Mouse (Mus musculus): ENCODE data around the gene Pitpnc1. TPM values are rescaled to one million over a fixed set of nuclear protein-coding genes. Genes with fewer than 3 reads are reported as not detected.

Pitpnc1 gene
- polyA plus RNA-seq, 1 experiment from 2014 or later = 37.1 TPM

DNA sequence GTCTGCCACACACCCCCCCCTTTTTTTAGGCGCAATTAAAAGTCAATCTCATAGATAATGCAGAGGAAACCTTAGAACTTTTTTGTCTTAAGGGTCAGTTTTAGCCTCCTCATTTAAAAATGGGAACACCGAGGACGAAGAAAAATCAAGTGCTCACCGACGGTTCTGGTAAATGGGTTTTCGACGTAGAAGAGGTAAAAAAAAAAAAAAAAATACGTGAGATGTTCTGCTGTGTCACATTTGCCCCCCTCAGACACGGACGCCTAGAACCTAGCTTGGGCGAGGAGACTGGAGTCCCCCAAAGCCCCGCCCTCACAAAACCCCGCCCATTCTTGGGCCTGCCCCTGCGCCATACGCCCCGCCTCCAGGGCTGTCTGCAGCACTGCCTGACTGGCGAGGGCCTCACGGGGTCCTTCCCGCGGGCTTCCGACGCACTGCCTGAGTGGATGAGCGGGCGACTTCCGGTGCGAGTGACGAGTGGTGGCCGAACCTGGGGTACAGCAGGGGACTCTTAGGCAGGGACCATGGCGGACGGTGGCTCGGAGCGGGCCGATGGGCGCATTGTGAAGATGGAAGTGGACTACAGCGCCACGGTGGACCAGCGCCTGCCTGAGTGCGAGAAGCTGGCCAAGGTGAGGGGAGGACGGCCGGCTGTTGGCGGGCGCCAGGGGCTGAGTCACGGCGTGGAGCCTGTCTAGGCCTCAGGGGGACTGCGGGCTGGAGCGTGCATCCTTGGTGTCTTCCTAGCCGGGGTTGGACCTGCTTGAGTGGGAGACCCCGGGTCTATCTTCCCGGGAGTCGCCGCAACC lies 8.8 kb upstream of the Pitpnc1 start, which contains the start of gene Psmd12:
Gene Psmd12 (plus strand): TSS at position 432 of the 809 bp plus-strand sequence.
- peaks cover 10% of the 10 kb centered on the region for H3K36me3 ChIP-seq
- peak within 1 kb of the TSS; percentile 97 for H3K4me3 ChIP-seq
- no peaks in the 10 kb centered on the region for H3K9me3 ChIP-seq (replicated peaks)
- no peaks in the 10 kb centered on the region for H3K27me3 ChIP-seq (ENCODE audit: low read depth, poor library complexity, severe bottlenecking)
- H3K27ac ChIP-seq = peak within 1 kb of the TSS; percentile 95
- peaks cover 20% of the 10 kb centered on the region for H3K4me1 ChIP-seq
- peak; percentile 99 for DNase-seq (ENCODE audit: low spot score)
- WGBS = under 1% methylated on average over 51 of the region's 51 CpGs

DNA sequence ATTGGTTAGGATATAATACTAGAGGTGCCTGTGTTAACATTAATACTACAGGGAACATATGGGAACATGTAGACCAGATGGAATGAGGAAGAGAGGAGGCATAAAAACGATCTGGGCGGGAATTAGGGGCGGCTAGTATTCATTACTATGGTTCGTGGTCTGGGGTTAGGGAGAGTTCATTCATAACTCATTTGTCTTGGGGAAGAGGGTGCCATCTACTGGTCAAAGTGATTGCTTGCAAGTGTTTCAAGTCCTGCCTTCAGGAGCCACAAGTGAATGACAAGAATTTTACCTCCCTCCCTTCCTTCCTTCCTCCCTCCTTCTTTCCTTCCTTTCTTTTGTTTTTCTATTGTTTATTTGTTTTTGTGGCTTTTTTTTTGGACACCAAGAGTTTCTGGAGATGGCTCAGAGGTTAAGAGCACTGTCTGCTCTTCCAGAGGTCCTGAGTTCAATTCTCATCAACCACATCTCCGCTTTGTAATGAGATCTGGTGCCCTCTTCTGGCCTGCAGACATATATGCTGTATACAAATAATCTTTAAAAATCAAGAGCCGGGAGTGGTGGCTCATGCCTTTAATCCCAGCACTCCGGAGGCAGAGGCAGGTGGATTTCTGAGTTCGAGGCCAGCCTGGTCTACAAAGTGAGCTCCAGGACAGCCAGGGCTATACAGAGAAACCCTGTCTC lies 2.8 kb upstream of the Pitpnc1 start:
- 27% methylated on average over 8 of the region's 8 CpGs for WGBS
- DNase-seq (ENCODE audit: low spot score) = peak; percentile 50
- Histone ChIP-seq H3K9me3 (replicated peaks) (no peaks in the 10 kb centered on the region), H3K27me3 (ENCODE audit: low read depth, poor library complexity, severe bottlenecking) (no peaks in the 10 kb centered on the region), H3K4me3 (no peak overlapping the region), H3K4me1 (peaks cover 38% of the 10 kb centered on the region), H3K36me3 (no peaks in the 10 kb centered on the region; the same call in 1 of the 2 replicates), H3K27ac (peak overlapping the region; percentile 56; the same call in 1 of the 2 replicates)

DNA sequence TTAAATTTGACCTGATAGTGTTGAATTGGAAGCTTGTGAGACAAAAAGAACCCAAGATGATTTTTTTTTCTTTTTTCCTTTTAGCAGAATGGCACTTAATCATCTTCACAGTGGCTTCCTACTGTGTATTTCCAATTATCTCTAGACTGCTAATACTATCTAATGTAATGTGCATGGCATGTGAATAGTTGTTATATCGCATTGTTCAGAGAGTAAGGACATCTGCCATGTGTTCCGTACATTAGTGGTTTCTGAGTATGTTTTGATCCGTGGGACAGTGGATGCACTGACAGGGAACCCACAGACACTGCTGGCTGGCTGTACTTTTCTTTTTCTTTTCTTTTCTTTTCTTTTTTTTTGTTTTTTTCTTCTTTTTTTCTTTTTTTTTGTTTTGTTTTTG lies 1.8 kb upstream of the Pitpnc1 start:
- Histone ChIP-seq H3K4me1 (peaks cover 44% of the 10 kb centered on the region), H3K36me3 (peaks cover 2% of the 10 kb centered on the region; the same call in 1 of the 2 replicates), H3K4me3 (no peak overlapping the region), H3K9me3 (replicated peaks) (no peaks in the 10 kb centered on the region), H3K27me3 (ENCODE audit: low read depth, poor library complexity, severe bottlenecking) (no peaks in the 10 kb centered on the region), H3K27ac (peak overlapping the region; percentile 94)
- WGBS = 89% methylated on average over 3 of the region's 3 CpGs
- no peak for DNase-seq (ENCODE audit: low spot score)

DNA sequence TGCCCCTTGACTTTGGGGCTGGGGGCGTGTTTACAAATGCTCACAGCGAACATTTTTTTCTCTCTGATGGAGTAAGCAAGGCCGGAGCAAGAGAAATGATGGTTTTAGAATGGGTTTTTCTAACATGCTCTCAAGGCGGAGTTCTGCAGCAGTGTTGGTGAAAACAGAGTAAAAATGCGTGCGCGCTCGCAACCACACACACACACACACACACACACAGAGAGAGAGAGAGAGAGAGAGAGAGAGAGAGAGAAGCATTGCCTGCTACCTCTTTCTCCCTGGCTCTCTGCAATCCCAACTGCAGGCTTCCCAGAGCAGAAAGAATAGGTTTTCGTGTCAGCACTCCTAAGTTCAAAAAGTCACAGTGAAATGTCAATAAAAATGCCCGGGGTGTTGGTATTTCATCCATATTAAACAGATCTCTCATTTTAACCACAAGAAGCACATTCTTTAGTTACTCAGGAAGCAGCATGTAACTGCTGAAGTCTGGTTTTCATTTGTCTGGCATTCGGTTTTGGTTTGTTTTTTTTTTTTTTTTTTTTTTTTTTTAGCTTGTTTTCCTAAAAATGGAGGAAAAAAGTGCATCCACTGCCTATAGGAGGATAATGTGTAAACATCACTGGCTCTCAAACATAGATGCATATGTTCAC lies 697 bp upstream of the Pitpnc1 start:
- peak overlapping the region; percentile 94 for H3K27ac ChIP-seq
- peaks cover 2% of the 10 kb centered on the region; the same call in 1 of the 2 replicates for H3K36me3 ChIP-seq
- H3K4me3 ChIP-seq = peak overlapping the region; percentile 89
- no peaks in the 10 kb centered on the region for H3K27me3 ChIP-seq (ENCODE audit: low read depth, poor library complexity, severe bottlenecking)
- H3K4me1 ChIP-seq = peaks cover 50% of the 10 kb centered on the region
- 7% methylated on average over 11 of the region's 11 CpGs for WGBS
- no peak for DNase-seq (ENCODE audit: low spot score)
- no peaks in the 10 kb centered on the region for H3K9me3 ChIP-seq (replicated peaks)

DNA sequence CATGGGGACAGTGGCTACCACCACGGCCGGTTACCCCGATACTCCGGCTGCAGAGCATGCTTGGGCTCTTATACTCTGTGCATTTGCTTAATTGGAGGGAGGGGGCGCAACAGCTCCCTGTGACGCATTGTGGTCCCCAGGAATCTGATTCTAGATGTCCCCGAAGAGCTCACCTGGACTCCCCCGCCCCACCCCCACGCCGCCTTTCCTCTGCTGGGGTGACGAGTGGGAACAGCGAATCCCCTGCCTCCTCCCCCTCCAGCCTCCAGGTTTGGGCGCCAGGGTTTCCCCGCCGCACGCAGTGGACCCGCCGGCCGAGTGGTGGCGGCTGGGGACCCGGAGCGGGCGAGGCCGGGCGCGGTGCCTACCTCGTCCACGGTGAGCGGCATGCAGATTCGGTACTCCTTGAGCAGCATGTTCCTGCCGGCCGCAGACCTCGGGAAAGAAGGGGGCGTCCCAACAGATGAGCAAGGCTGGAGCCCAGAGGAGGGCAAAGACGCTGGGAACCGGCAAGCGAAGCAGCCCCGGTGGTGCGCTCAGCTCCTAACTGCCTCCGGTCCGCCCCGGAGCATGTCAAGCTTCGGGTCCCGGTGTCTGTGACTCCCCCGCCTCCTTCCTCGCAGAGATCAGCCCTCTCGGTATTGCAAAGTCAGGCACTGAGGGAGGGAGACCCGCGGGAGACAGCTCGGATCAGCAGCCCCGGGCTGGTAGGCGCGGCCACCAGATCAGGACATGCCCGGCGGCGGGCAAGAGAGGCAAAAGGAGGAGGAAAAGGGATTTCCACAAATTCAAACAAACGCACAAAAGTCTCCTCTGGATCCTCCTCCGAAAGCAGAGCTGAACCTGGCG lies 752 bp downstream of the Pitpnc1 start:
- peak overlapping the region; percentile 94 for H3K27ac ChIP-seq
- H3K36me3 ChIP-seq = peaks cover 6% of the 10 kb centered on the region; the same call in 1 of the 2 replicates
- WGBS = under 1% methylated on average over 59 of the region's 59 CpGs
- peaks cover 50% of the 10 kb centered on the region for H3K4me1 ChIP-seq
- no peaks in the 10 kb centered on the region for H3K9me3 ChIP-seq (replicated peaks)
- no peaks in the 10 kb centered on the region for H3K27me3 ChIP-seq (ENCODE audit: low read depth, poor library complexity, severe bottlenecking)
- peak overlapping the region; percentile 89 for H3K4me3 ChIP-seq
- DNase-seq (ENCODE audit: low spot score) = peak; percentile 80

DNA sequence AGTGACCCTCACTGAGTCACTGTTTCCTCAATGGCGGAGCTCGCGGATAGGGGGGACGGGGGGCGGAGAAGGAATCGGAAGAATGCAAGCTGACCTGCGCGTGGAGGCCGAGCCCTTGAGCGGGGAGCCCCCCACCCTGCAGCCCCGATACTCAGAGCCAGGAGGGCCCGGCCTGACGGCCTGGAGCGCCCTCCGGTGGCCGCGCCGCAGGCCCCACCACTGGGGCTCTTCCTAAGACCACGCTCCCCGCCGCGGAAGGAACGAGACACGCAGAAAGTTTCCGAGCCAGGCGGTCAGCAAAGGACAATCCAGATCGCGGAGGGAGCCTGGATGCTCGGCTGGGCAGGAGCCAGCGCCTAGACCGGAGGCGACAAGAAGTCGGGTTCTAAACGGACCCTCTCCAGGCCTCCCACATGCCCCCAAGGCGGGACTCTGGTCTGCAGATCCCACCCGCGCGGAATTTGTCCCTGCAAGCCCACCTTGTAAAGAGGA lies 1.4 kb downstream of the Pitpnc1 start:
- Histone ChIP-seq H3K4me3 (peak overlapping the region; percentile 89), H3K36me3 (peaks cover 9% of the 10 kb centered on the region), H3K27me3 (ENCODE audit: low read depth, poor library complexity, severe bottlenecking) (no peaks in the 10 kb centered on the region), H3K4me1 (peaks cover 50% of the 10 kb centered on the region), H3K9me3 (replicated peaks) (no peaks in the 10 kb centered on the region), H3K27ac (peak overlapping the region; percentile 94)
- WGBS = under 1% methylated on average over 38 of the region's 38 CpGs
- peak; percentile 87 for DNase-seq (ENCODE audit: low spot score)

DNA sequence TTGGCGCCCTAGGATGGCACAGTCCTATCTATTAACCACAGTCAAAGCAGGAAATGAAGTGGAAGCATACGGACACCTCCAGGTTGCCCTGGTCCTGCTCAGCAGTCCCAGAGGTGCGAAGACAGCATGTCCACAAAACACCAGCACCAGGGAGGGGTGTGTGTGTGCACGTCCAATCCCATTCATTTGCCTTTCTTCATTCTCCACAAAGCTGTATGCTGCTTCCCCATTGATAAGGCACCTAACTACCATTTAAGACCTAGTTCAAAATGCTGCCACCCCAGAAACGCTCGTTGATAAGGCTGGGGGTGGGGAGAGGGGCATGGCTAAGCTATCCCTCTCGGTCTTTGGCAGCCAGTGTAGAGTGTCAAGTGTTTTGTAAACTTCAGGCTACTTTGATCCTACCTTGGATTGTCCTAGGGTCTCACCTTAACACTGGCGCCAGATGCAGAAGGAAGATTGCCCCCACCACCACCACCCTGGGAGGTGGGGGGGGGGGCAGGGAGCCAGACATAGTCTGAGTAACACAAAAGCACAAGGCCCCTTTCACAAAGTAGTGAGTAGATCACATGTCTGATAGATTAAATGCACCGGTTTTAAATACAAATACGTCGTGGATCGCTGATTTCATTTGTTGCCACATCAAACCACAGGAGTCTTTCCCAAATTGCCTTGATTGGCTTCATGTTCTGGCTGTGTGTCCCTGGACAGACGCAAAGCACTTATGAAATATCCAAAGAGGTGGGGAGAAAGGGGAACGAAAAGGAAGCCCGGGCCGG lies 2.1 kb downstream of the Pitpnc1 start:
- no peaks in the 10 kb centered on the region for H3K9me3 ChIP-seq (replicated peaks)
- peaks cover 50% of the 10 kb centered on the region for H3K4me1 ChIP-seq
- H3K4me3 ChIP-seq = peak overlapping the region; percentile 89
- peak; percentile 39 for DNase-seq (ENCODE audit: low spot score)
- H3K27me3 ChIP-seq (ENCODE audit: low read depth, poor library complexity, severe bottlenecking) = no peaks in the 10 kb centered on the region
- H3K36me3 ChIP-seq = peaks cover 14% of the 10 kb centered on the region
- 22% methylated on average over 16 of the region's 16 CpGs for WGBS
- peak overlapping the region; percentile 94 for H3K27ac ChIP-seq

DNA sequence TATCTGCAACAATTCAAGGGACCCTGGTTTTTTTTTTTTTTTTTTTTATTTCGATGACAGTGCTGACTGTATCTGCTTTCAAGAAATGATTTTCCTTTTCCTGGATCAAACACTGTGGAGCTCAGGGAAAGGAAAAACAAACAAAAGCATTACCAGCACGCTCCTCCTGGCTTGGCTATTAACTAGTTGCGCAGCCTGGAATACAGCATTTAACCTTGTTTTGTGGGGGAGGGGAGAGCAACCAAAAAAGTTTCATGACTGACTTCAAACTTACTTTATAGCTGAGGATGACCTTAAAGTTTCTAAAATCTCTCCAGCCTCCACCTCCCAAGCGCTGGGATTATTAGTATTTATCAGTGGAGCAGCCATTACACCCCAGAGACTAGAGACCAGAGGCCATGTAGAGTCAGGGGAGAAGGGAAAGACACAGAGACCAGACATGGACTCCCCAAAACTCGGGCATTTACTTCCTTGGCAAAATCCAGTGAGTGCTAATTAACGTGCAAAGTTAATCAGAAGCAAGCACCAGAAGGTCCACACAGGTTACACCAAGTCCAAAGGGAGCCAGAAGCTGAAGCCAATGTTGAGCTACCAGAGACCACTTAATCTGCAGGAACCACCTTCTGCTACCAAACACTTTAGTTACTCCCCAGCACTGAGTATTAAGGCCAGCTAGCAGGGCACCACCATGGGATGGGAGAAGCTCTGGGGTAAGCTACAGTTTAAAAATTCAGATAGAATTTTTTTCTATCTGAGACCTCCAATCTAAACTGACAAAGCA lies 3.7 kb downstream of the Pitpnc1 start:
- DNase-seq (ENCODE audit: low spot score) = no peak
- no peaks in the 10 kb centered on the region for H3K27me3 ChIP-seq (ENCODE audit: low read depth, poor library complexity, severe bottlenecking)
- H3K4me3 ChIP-seq = no peak overlapping the region
- 84% methylated on average over 6 of the region's 6 CpGs for WGBS
- H3K4me1 ChIP-seq = peaks cover 38% of the 10 kb centered on the region
- no peaks in the 10 kb centered on the region for H3K9me3 ChIP-seq (replicated peaks)
- no peak overlapping the region for H3K27ac ChIP-seq
- peaks cover 27% of the 10 kb centered on the region for H3K36me3 ChIP-seq

DNA sequence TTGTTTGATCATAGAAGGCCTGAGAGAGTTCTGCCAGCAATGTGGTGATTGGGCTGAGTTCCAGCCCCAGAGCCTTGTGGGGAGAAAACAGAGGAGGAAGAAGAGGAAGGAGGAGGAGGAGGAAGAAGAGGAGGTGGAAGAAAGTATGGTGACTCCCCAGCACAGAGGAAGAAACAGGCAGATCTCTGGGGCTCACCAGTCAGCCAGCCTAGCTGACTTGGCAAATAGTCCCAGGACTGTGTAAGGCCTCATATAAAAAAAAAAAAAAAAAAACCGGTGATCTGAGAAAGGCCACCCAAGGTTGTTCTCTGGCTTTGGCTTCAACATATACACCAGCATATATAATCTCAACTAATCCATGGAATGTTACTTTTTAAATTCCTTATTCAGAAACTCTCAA lies 4.5 kb downstream of the Pitpnc1 start:
- WGBS = 82% methylated on average over 1 of the region's 1 CpGs
- no peak for DNase-seq (ENCODE audit: low spot score)
- Histone ChIP-seq H3K4me1 (peaks cover 30% of the 10 kb centered on the region), H3K27me3 (ENCODE audit: low read depth, poor library complexity, severe bottlenecking) (no peaks in the 10 kb centered on the region), H3K4me3 (no peak overlapping the region), H3K36me3 (peaks cover 34% of the 10 kb centered on the region), H3K27ac (no peak overlapping the region), H3K9me3 (replicated peaks) (no peaks in the 10 kb centered on the region)

DNA sequence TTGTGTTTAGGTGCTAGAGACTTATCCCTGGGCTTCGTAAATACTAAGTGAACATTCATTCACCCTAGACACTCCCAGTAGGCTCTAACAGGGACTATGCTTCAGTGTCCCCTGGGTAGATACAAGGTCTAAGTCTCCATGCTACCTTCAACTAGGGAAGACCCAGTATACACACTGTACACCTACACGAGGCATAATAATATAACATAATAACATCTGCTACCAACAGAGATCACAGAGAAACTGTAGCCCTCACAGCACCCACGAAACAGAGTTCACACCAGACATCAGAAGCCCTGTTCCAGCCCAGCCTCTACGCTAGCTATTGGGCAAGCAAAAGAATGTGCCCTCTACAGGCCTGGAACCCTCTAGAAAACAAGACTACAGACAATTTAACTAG lies 5.5 kb downstream of the Pitpnc1 start:
- H3K9me3 ChIP-seq (replicated peaks) = no peaks in the 10 kb centered on the region
- peaks cover 25% of the 10 kb centered on the region for H3K4me1 ChIP-seq
- H3K36me3 ChIP-seq = peaks cover 38% of the 10 kb centered on the region
- 94% methylated on average over 4 of the region's 4 CpGs for WGBS
- H3K27me3 ChIP-seq (ENCODE audit: low read depth, poor library complexity, severe bottlenecking) = no peaks in the 10 kb centered on the region
- H3K4me3 ChIP-seq = no peak overlapping the region
- DNase-seq (ENCODE audit: low spot score) = no peak
- no peak overlapping the region for H3K27ac ChIP-seq

DNA sequence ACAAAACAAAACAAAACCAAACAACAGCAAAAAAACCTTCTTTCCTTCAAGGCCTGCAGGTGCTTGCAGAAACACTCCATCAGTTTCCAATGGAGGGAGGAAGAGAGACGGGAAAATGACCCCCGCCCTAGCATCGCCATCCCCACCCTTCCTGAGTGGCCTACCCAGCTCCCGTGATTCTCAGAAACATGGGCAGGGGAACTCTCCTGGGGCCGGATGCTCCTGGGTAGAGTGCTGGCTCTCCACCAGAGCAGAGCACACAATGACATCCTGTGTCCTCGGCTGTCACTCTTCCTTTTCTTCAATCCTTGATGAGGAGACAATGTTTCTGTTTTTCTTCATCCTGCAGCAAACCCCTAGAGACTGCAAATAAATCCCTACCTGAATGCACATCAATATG lies 6.4 kb downstream of the Pitpnc1 start:
- H3K27ac ChIP-seq = no peak overlapping the region
- 75% methylated on average over 6 of the region's 6 CpGs for WGBS
- peaks cover 19% of the 10 kb centered on the region for H3K4me1 ChIP-seq
- H3K4me3 ChIP-seq = no peak overlapping the region
- no peaks in the 10 kb centered on the region for H3K9me3 ChIP-seq (replicated peaks)
- H3K36me3 ChIP-seq = peaks cover 41% of the 10 kb centered on the region
- DNase-seq (ENCODE audit: low spot score) = no peak
- no peaks in the 10 kb centered on the region for H3K27me3 ChIP-seq (ENCODE audit: low read depth, poor library complexity, severe bottlenecking)
